Mouse (Mus musculus) 3134 (cell line): ENCODE results near the gene Cap2.

Experiments used
- DNase-seq: peaks from one replicate; pipeline ENCODE4 v3.0.0-alpha.2; 2011; ENCODE audit warnings: low spot score; ENCODE audit not compliant: insufficient read length; ENCODE audit errors: extremely low read depth

The Cap2 gene

DNA sequence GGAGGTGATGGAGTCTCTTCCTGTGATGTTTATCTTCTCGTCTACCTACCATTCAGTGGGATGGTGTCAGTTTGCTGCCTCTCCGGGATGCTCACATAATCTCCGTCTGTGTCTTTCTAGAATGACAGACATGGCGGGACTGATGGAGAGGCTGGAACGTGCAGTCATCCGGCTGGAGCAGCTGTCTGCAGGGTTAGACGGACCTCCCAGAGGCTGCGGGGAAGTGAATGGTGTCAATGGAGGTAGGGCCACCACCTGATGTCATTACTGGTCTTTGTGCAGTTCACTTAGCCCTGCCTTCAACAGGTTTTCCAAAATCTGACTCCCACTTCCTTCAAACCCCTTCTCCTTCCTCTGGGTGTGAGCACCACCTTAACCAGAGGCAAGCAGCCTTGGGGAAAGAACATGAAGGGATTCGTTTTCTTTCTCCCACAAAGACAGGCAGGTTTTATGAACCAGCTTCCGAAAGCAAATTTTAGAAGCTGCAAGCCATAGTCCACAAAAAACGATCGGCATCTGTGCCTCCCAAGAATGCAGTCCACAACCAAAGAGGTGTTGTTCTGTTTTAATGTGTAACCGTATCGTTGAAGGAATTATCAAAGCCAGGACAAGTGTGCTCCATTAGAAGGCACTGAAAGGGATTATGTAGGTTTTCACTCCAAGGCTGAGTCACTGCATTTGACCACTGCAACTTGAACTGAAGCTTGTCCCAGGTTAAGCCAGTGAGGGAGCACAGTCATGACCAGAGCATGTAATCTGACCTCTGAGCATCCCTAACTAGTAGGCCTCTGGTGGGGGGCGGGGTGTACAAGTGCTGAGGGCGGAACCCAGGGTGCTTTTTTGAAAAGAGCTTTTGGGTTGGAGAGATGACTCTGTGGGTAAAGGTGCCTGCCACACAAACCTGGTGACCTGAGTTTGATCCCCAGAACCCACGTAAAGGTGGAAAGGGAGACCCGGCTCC is 23.9 kb downstream of the Cap2 start:
- DNase-seq: no peak

DNA sequence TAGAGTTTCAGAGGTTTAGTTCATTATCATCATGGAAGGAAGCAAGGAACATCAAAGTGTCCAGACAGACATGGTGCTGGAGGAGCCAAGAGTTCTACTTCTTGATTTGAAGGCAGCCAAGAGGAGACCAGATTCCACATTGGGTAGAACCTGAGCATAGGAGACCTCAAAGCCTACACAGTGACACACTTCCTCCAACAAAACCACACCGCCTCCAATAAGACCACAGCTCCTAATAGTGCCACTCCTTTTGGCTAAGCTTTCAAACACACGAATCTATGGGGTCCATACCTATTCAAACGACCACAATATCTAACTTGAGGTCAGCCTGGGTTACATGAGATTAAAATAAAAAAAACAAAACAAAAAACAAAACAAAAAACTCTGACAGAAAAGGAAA is 25.0 kb downstream of the Cap2 start:
- DNase-seq: no peak

DNA sequence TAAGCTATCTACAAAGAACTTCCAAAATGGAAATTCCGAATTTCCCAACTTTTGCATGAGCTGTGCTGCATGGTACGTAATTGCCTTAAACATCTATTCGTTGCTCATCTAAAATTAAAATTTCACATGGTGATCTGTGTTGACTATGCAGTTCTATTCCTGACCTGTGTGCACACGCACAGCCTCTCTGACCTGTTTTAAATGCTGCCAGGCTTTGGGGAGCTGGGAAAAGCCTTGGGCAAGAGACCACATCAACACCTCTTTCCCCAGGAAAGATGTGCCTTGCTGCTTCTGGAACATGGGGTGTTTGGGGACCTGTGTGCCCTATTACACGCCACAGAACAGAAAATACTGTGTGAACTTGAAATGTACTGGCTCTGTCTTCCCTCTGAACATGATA is 25.7 kb downstream of the Cap2 start:
- DNase-seq: no peak

DNA sequence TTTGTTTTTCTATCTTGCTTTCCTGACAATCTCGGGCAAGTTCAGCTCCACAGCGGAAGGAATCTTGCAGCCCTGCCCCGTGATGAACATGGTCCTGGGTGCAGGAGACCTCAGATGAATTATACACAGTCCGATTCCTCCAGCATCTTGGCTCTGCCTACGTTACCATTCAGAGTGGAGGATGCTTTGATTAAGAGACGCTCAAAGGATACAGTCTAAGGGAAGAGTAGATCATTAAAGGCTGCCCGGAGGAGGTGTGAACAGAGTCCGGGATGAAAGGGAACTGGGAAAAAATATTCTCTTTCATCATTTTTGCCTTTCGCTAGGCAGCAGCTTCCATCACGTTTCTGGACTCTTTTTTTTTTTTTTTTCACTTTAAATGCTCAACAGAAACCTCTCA is 27.4 kb downstream of the Cap2 start:
- DNase-seq: no peak

DNA sequence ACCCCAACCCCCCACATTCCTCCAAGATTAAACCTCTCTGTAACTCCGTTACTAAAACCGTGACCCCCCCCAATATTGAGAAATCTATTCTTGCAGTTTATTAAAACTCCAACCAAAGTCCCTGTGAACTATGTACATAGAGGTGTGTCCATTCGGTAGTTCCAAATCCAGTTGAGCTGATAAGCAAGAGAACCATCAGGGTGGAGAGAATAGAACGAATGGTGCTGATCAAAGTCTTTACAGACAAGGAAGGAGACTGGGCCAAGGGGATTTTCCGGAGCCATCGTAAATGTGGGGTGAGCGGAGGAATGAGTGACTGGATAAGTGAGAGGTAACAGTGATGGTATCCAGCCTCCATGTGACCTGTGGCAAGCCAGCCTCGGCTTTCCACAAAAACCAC is 28.9 kb downstream of the Cap2 start:
- no peak for DNase-seq

DNA sequence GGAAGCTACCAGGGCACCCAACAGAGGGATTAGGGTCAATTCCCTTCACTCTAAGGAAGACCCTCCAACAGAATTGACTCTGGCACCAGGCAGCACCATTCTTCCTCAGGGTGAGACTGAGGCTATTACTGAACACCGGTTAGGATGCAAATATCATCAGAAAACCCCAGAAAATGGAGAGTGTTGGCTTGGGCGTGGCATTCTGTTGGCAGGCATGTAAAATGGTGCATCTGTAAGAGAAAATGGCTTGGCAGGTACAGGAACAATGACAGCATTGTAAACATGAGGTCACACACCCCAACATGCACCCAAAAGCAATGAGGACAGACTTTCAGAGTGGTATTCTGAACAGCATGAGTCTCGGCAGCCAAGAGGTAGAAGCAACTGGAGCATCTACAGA is 30.0 kb downstream of the Cap2 start:
- DNase-seq: no peak

DNA sequence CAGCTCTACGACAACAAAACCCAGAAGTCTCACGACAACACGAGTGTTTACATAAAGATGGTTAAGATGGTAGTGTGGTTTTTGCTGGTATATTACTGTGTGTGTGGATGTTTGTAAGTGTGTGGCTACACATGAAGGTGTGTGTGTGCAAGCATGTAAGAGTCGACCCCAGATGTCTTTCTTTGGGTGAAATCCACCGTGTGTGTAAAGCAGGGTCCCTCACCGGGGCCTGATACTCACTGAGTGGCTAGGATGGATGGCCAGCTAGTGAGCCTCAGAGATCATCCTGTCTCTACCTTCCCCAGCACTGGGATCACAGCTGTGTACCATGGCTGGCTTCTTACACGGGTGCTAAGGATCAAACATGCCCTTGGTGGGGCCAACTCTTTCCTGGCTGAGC is 30.6 kb downstream of the Cap2 start:
- no peak for DNase-seq

DNA sequence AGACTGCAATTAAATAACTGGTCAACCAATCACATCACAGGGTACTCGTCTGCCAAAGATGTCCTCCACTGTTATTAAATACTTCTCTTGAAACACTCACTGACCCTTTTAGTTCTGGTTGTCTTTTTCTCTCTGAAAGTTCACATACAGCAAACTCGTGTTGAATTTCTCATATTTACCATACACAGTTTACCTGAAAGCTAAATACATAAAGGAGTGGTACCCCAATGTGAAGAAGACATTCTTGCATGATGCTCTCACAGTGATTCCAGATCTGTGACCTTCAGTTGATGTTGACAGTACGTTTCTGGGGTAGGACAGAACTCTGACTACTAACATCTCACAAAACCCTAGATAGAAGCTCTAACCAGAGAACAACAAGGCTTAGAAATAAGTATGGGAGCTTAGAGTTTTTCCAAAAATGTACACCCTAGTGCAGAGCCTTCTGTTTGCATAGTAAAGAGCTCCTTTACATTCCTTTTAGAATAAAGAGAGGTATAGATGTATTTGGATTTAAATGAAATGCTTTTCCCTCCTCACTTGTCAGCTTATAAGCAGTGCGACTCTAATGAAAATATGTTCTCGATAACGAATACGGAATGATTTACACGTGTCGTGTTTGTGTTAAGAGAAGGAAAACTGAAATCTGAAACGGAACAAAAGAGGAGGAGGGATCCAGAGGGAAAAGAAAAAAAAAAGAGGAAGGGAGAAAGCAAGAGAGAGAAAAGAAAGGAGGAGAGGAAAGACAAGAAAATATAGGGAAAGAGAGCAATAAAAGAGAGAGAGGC is 31.9 kb downstream of the Cap2 start:
- DNase-seq: no peak

DNA sequence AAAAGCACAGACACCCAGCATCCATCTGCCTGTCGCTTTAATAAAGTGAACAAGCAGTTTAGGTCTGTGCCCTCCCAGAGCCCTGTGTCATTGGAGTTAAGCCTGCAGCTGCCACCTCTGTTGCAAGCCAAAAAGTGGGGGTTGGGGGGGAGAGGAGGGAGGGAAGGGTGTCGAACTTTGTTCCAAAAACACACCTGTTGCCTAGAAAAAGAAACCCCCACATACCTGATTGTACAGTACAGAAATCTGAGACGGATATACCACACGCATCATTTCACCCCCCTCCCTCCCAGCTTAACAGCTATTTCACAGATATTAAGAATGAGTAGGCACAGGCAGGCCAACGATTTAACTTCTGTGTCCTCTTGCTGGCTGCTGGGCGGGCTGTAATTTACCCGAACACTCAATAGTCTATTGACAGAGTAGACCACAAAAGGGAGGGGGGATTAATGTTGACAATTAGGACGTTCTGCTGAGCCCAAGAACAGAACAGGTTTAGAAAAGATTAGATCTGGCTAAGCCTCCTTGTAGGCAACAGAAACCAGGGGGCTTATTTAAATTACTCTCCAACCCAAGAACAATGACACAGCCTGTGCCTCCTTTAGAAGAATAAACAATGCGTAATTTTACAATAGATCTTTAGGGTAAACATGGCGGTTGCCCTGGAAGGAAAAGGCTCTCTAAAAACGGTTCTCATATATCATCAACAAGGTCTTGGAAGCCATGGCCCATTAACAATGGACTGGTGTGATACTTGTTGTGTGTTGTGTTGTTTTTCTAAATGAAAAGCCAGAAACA is 32.7 kb downstream of the Cap2 start:
- DNase-seq: no peak

DNA sequence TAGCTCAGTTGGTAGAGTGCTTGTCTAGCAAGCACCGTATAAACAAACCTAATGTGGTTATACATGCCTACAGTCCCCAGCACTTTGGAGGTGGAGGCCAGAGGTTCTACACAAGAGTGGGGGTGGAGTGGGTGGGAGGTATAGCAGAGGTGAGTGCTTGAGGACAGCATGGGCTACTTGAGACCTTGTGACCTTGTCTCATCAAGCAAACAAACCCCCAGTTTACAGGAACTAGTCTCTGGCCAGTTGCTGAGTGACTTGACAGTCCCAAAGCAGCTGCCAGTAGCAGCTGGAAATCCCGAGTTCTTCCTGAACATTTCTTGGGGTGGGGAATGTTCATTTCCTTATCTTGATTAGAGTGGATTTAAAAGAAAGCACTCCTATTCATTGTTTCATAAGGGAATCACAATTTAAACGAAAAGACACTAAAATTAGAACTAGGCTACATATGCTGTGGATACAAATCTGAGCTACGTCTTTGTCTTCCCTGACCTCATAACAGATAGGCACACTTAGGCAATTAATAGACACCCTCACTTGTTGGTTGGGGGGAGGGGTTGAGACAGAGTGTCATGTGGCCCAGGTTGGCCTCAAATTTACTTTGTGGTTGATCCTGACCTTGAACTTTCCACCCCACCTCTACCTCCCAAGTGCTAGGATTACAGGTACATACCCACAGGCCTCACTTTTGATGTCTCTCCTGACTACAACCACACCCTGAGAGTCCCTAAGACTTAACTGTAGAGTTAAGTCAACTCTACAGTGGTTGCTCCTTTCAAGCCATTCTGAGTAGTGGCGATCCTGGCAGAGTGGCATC is 33.5 kb downstream of the Cap2 start:
- no peak for DNase-seq

DNA sequence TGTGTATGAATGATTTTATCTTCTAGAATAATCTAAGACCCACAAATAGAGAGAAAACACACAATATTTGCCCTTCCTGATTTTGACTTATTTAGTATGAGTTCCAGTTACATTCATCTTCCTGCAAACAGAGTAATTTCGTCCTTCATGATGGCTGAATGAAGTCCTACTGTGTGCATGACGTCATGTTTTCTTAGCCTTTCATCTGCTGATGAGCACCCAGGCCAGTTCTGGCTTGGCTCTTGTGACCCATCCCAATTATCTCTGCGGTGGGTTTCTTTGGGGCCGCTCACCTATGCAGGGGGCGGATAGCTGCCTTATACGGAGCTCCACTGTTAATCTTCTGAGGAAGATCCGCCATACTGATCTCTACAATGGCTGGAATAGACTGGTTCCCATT is 37.6 kb downstream of the Cap2 start:
- DNase-seq: no peak

DNA sequence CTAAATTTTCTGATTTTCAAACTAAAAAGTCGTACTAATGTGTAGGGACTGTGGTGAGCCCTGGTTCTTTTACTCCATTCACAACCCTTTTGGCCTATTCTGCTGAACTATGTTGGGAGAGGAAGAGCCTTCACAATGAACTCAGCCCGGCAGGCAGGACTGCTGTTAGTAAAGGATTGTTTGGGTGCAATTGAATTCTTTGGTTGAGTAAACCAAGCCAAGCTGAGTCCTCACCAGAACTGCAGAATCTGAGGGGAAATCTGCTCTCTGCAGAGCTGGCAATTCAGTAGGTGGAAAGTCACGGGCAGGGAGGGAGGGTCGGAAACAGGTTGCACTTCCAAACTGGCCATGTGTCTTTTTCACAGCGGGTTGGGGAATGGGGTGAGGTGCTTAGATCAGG is 39.3 kb downstream of the Cap2 start:
- DNase-seq: no peak

DNA sequence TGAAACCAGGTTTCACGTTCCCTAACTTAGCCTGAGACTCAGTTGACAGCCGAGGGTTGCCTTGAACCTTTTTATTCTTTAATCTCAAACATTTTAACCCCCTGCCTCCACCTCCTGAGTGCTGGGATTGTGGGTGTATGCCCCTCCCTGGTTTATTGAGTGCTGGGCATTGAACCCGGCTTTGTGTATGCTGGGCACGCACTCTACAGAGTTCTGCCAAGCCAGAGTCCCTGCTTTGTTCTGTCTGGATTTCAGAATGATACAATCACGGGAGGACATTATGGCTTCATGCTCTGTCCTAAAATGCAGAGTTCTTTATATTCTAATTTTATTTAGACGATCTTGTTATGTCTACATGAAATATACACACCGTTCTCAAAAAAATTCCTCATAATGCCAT is 41.1 kb downstream of the Cap2 start:
- no peak for DNase-seq

DNA sequence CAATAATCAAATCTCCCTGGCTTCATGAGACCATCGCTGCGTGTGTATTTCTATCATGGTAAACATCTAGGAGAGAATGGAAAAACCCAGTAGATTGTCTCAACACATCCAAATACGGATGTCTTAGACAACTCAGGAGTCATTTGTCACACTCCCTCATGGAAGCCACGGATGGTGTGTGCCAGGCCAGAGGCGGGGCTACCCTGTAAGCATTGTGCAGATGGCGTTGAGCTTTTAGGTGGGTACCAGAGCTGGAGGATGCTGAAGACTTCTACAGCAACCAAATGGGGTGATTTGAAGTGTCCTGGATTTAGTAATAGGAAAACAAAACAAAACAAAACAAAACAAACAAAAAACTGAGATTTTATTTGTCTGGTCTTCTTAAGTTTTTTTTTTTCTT is 43.0 kb downstream of the Cap2 start:
- DNase-seq: no peak

DNA sequence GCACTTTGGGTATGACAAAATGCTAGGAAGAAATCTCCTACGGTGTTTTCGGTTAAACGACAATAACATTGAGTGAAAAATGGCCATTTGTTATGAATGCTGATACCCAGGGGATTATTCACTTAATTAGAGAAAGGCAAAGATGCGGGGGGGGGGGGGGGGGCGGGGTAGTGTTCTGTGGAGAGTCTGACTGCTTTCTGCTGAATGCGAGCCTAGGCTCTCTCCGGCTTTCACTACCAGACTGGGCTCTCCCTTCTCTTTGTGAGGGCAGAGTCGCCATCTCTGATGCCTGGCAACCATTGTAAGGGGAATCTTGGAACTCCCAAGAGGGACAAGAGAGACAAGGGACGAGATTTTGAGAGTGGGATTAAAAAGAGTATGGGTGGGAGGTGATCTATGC is 43.4 kb downstream of the Cap2 start:
- no peak for DNase-seq

DNA sequence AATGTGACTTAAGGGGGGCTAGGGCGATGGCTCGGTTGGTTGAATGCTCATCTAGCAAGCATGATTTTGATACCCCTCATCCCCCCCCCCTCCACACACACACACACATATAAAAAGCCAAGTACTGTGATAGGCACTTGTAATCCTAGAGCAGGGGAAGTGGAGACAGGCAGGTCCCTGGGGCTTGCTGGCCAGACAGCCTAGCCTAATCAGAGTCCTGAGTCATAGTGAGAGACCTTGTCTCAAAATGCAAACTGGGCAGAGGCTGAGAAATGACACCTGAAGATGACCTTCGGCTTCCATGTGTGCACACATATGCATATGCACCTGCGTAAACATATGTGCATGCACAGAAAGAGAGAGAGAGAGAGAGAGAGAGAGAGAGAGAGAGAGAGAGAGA is 45.2 kb downstream of the Cap2 start:
- no peak for DNase-seq

DNA sequence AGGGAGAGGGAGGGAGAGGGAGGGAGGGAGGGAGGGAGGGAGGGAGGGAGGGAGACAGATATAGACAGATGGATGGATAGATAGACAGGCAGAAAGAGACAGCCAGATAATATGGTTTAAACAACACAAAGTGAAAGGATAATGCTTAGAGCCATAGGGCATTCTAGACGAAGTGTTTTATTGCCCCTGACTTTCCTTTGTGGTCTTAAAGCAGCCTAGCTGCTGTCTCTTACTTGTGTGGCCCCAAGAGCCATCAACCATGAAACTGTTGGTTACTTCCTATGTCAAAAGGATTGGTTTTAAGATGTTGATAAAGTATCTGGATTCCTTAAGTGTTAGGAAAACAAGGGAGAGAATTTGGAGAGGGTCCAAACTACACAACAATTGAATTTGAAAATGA is 45.6 kb downstream of the Cap2 start:
- no peak for DNase-seq

DNA sequence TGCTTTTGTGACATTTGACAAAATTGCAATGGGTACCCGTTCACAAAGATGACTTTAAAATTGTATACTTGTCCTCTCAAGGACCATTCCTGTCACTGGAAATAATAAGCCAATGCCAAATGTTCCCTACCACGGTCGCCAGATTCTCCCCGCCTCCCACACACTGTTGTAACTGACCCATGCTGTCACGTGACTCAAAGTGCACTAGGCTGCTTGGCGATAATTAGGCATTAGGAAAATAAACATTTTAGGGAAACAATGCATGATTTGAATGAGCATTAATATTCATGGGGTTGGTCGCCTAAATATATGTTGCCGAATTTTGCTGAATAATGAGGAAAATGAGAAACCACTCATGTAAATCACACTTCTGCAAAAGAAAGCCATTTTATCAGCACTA is 46.5 kb downstream of the Cap2 start:
- no peak for DNase-seq

DNA sequence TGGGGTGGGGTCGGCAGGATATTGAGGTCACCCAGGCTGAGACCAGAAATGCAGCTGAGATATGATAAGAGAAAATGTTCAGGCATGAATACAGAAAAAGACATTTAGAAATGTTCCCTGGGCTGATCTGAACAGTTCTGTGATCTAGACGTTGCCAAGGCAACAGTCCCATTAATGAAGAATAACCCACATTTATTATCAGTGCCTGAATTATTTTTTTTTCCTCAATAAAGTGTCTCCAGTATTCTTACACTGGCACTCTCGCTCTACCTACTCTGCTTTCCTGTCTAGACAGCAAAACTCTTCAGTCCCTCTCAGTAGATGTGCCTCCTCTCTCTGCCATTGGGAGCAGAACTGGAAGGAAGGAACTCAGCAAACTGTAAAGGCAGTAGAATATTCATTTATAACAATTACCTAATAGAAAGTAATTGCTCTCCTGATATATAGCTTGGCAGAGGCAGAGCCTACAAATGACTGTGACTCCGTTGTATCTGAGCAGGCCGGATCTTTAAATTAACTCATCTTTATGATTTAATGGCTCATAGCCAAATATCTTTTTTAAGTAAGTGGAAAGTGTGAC is 47.0 kb downstream of the Cap2 start:
- DNase-seq: no peak

DNA sequence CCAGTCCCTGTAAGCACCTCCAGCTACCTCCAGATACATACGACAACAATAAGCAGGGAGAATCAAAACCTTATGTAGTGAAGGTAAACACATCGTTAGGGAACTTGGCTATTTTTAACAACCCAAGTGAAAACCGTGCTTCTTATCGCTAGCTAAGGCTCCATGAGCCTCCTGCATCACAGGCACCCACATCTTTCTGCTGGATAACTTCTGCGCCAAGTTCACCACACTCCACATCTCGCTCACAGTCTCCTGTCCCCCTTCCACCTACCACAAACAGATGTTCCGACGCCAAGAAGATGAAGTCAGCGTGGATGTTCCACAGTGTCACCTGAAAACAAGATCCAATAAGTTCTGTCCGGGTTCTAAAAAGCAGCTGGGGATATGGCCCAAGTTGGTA is 49.0 kb downstream of the Cap2 start:
- no peak for DNase-seq
